Mouse (Mus musculus) Muller cell, postnatal 12 days (primary cell): ENCODE data around the gene Zpbp2.
A peak's percentile ranks its signal among the peaks of the same experiment; 100 is the strongest.

Experiments
- DNase-seq: peaks from one replicate; pipeline ENCODE4 v3.0.0-alpha.2; 2015; ENCODE audit errors: inconsistent ontology term

The Zpbp2 gene

GRCm38 (mm10) chr11:98555124-98555700 is 4.3 kb downstream of the Zpbp2 start:
- DNase-seq: no peak

GRCm38 (mm10) chr11:98560942-98561341 is 10.0 kb downstream of the Zpbp2 start:
- DNase-seq: no peak

- DNase-seq: no peak
Observed at GRCm38 (mm10) chr11:98563025-98563424, 12.1 kb downstream of the Zpbp2 start.

GRCm38 (mm10) chr11:98563921-98564414 is 13.1 kb downstream of the Zpbp2 start:
- DNase-seq: no peak

- no peak for DNase-seq
Observed at GRCm38 (mm10) chr11:98568326-98568725, 17.4 kb downstream of the Zpbp2 start.

GRCm38 (mm10) chr11:98569461-98569860 is 18.6 kb downstream of the Zpbp2 start:
- no peak for DNase-seq

GRCm38 (mm10) chr11:98577776-98578175 is 26.9 kb downstream of the Zpbp2 start:
- peak; percentile 26 for DNase-seq

- DNase-seq: no peak
Observed at GRCm38 (mm10) chr11:98580301-98581121, 29.6 kb downstream of the Zpbp2 start.

GRCm38 (mm10) chr11:98581286-98582029 is 30.6 kb downstream of the Zpbp2 start:
- DNase-seq: no peak

GRCm38 (mm10) chr11:98582030-98582388 is 31.1 kb downstream of the Zpbp2 start:
- DNase-seq: no peak

- no peak for DNase-seq
Observed at GRCm38 (mm10) chr11:98582551-98583264, 31.8 kb downstream of the Zpbp2 start.

- no peak for DNase-seq
Observed at GRCm38 (mm10) chr11:98583265-98583552, 32.3 kb downstream of the Zpbp2 start.

GRCm38 (mm10) chr11:98583571-98583970 is 32.7 kb downstream of the Zpbp2 start:
- DNase-seq: no peak

GRCm38 (mm10) chr11:98584146-98584545 is 33.2 kb downstream of the Zpbp2 start:
- DNase-seq: no peak

GRCm38 (mm10) chr11:98584629-98585177 is 33.8 kb downstream of the Zpbp2 start:
- no peak for DNase-seq

- DNase-seq: peak; percentile 21
Observed at GRCm38 (mm10) chr11:98586087-98586891, 35.4 kb downstream of the Zpbp2 start.

- peak; percentile 99 for DNase-seq
Observed at GRCm38 (mm10) chr11:98586892-98587563, 36.1 kb downstream of the Zpbp2 start, which contains the start of gene Ormdl3. Gene Ormdl3, minus strand, starts transcription at chr11:98587368.

- peak; percentile 90 for DNase-seq
Observed at GRCm38 (mm10) chr11:98587684-98588546, 37.0 kb downstream of the Zpbp2 start.

- DNase-seq: peak; percentile 88
Observed at GRCm38 (mm10) chr11:98588833-98589281, 38.0 kb downstream of the Zpbp2 start.
